Mouse (Mus musculus): ENCODE measurements around the gene Spred2.

Spred2 gene

GRCm38 (mm10) chr11:19925149-19925975 is 1.2 kb downstream of the Spred2 start:
- peak; percentile 65 for DNase-seq (ENCODE audit: low read depth, low spot score)

GRCm38 (mm10) chr11:19925976-19926842 is 2.0 kb downstream of the Spred2 start:
- DNase-seq (ENCODE audit: low read depth, low spot score): no peak

GRCm38 (mm10) chr11:19926843-19927120 is 2.6 kb downstream of the Spred2 start:
- no peak for DNase-seq (ENCODE audit: low read depth, low spot score)

- no peak for DNase-seq (ENCODE audit: low read depth, low spot score)
Observed at GRCm38 (mm10) chr11:19928633-19929032, 4.5 kb downstream of the Spred2 start.

GRCm38 (mm10) chr11:19929087-19929865 is 5.1 kb downstream of the Spred2 start:
- no peak for DNase-seq (ENCODE audit: low read depth, low spot score)

GRCm38 (mm10) chr11:19931569-19932230 is 7.5 kb downstream of the Spred2 start:
- DNase-seq (ENCODE audit: low read depth, low spot score): no peak

GRCm38 (mm10) chr11:19932983-19933511 is 8.9 kb downstream of the Spred2 start:
- no peak for DNase-seq (ENCODE audit: low read depth, low spot score)

- no peak for DNase-seq (ENCODE audit: low read depth, low spot score)
Observed at GRCm38 (mm10) chr11:19935524-19936354, 11.6 kb downstream of the Spred2 start.

GRCm38 (mm10) chr11:19938456-19939004 is 14.4 kb downstream of the Spred2 start:
- no peak for DNase-seq (ENCODE audit: low read depth, low spot score)

- DNase-seq (ENCODE audit: low read depth, low spot score): peak; percentile 50
Observed at GRCm38 (mm10) chr11:19939305-19939730, 15.1 kb downstream of the Spred2 start.

GRCm38 (mm10) chr11:19939831-19940230 is 15.7 kb downstream of the Spred2 start:
- DNase-seq (ENCODE audit: low read depth, low spot score): no peak

GRCm38 (mm10) chr11:19941156-19941777 is 17.1 kb downstream of the Spred2 start:
- DNase-seq (ENCODE audit: low read depth, low spot score): no peak

- DNase-seq (ENCODE audit: low read depth, low spot score): no peak
Observed at GRCm38 (mm10) chr11:19941978-19942377, 17.8 kb downstream of the Spred2 start.

GRCm38 (mm10) chr11:19943753-19944152 is 19.6 kb downstream of the Spred2 start:
- no peak for DNase-seq (ENCODE audit: low read depth, low spot score)

GRCm38 (mm10) chr11:19944701-19945100 is 20.5 kb downstream of the Spred2 start:
- peak; percentile 81 for DNase-seq (ENCODE audit: low read depth, low spot score)

GRCm38 (mm10) chr11:19946721-19947120 is 22.5 kb downstream of the Spred2 start:
- DNase-seq (ENCODE audit: low read depth, low spot score): no peak

GRCm38 (mm10) chr11:19947626-19948135 is 23.5 kb downstream of the Spred2 start:
- DNase-seq (ENCODE audit: low read depth, low spot score): peak; percentile 65

- no peak for DNase-seq (ENCODE audit: low read depth, low spot score)
Observed at GRCm38 (mm10) chr11:19949725-19950124, 25.6 kb downstream of the Spred2 start.

- DNase-seq (ENCODE audit: low read depth, low spot score): no peak
Observed at GRCm38 (mm10) chr11:19950169-19950568, 26.0 kb downstream of the Spred2 start.
